Mouse (Mus musculus) adipocyte (in vitro differentiated cells): ENCODE results near the gene Atp13a5.
A peak's percentile ranks its signal among the peaks of the same experiment; 100 is the strongest.

Experiments
- DNase-seq: peaks from one replicate; pipeline ENCODE4 v3.0.0-alpha.2; 2016; ENCODE audit warnings: low spot score

Gene Atp13a5

DNA sequence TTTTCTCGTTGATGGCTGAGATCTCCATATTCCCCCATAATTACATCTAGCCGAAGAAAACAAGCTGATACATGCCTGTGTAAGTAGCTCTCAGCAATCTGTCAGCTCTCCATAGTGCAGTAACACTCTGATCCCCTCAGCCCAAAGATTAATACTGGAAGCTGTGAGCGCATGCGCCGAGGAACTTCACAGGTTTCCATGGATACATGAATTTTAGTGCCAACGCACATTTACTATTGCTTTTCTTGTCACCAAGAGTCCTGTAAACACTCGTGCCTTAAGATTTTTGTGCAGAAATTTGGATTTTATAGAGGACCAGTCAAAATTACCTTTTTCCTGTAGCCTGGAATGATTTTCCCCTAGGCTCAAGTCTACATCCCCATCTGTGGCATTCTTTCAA lies 173.7 kb downstream of the Atp13a5 start:
- no peak for DNase-seq

DNA sequence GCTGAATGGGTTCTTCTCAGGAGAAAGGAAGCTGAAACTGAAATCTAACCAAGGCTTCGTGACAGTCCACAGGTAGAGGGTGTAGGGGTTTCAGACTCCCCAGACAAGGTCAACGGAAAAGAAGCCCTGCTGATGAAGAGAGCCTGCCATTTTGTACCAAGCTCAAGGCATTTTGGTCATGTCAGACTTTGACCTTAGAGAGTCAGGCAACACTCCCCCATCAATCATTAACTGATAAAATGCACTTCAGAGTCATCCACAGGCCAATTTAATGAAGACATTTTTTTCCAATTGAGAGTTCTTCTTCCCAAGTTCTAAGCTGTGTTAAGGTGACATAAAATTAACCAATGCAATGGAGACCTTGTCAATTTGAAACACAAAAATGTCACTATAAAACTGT lies 177.4 kb downstream of the Atp13a5 start:
- no peak for DNase-seq

DNA sequence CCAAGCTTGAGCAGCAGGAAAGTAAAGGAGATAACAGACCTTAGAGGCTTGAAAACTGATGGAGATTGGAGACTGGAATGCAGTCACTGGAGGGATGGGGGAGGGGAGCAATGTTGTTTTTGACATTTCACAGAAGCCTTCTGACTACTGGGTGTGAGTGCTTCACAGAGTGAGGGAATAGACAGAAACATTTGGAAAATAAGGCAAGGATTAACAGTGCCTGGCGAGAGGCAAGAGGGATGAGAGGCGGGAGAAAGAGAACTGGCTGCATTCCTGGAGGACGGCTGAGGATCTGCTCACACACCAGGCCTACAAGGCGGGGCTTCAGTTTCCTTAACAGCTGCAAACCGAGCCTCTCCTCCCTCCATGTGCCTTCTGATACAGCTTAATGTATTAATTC lies 180.1 kb downstream of the Atp13a5 start:
- no peak for DNase-seq

DNA sequence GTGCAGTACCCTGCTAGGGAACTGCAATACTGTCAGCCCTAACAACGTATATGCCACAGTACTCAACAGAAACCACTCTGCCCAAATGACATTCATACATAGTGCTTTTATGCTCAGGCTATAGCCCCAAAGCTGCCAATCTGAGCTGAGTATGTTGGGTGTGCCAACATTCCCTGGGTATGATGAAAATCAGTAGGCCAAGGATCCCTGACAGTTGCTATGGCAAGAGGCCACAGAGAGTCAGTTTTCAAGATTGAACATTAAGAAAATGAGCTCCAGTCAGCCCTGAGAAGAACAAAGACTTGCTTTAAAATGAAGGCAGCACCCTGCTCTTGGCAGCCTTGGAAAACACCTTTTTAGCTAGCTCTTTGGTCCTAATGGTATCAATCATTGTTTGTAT lies 183.4 kb downstream of the Atp13a5 start:
- peak; percentile 78 for DNase-seq

DNA sequence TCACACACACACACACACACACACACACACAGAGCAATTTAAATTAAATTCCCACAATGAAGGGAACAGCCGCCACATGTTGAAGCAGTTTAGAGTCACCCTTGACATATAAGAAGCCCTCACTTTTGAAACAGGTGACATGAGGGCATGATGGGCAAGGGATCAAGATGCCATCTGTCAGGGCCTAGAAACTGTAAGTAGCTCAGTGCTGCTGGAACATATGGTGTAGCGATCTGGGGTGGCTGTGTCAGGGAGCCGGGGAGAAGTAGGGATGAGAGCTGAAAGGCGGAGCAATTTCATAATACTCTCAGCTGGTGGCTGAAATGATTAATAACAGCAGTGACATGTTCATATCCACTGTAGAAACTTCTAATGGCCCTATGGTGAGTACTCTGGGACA lies 184.6 kb downstream of the Atp13a5 start:
- no peak for DNase-seq

DNA sequence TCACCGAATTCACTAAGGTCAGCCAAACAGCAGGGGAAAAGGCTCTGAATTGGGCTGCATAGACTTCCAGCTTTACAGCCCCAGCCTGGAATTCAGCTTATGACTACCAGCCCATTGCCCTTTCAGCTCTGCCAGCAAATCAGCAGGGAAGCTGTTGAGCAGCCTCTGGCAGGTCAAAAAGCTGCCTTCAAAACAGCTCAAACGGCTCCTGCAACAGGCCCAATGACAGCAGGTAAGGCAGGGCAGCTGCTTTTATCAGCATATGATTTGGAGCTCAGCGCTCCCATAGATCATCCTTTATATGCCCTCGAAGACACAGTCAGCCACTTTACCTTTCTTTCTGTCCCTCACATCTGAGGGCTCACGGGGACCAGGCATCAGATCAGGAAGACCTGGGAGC lies 185.6 kb downstream of the Atp13a5 start:
- DNase-seq, result no peak
